ENCODE assay signal across 19 mouse cellular contexts in genomic region chr3:54204386-54204785, GRCm38 (mm10). TPM values are rescaled to one million over a fixed set of nuclear protein-coding genes. Genes with fewer than 3 reads are reported as not detected.
DNase-seq lines count a peak whose midpoint lies in the region; ATAC-seq and TF ChIP-seq lines count a peak whose summit lies in the region.
"Had no signal": no experiment of that assay in that cellular context is flagged by ENCODE, and none has a peak within 500 bp of the region (broad histone marks: within the 10 kb centered on the region; RNA-seq: fewer than 3 reads in every experiment).

No protein-coding gene starts in this region.

- H3K4me1 ChIP-seq in forebrain, postnatal 0 days (ENCODE audit: insufficient read depth) = no peaks in the 10 kb centered on the region
- no peaks in the 10 kb centered on the region for H3K4me1 ChIP-seq in forebrain, embryonic 10.5 days
- no peaks in the 10 kb centered on the region for H3K4me1 ChIP-seq in kidney, embryonic 14.5 days (ENCODE audit: control insufficient read depth, insufficient read depth, low read length)
- H3K4me1 ChIP-seq: embryonic facial prominence, embryonic 12.5 days; liver, embryonic 15.5 days; midbrain, embryonic 10.5 days had no signal

- peak; percentile 86 for ATAC-seq in forebrain, postnatal 0 days
- no peak for ATAC-seq in kidney, embryonic 14.5 days (ENCODE audit: low FRiP score, low TSS enrichment)
- ATAC-seq: hindbrain, embryonic 16.5 days had no signal

- no peak overlapping the region for H3K9ac ChIP-seq in forebrain, postnatal 0 days
- no peak overlapping the region for H3K9ac ChIP-seq in kidney, embryonic 14.5 days (ENCODE audit: low read depth, low read length)
- H3K9ac ChIP-seq: embryonic facial prominence, embryonic 12.5 days; liver, embryonic 15.5 days had no signal

- H3K9me3 ChIP-seq in forebrain, postnatal 0 days (ENCODE audit: low read length) = no peaks in the 10 kb centered on the region
- no peaks in the 10 kb centered on the region for H3K9me3 ChIP-seq in forebrain, embryonic 10.5 days
- H3K9me3 ChIP-seq in kidney, embryonic 14.5 days (ENCODE audit: control insufficient read depth, low read length) = no peaks in the 10 kb centered on the region
- H3K9me3 ChIP-seq: embryonic facial prominence, embryonic 12.5 days; liver, embryonic 15.5 days; midbrain, embryonic 10.5 days had no signal

- WGBS in forebrain, postnatal 0 days = 65% methylated on average over 5 of the region's 5 CpGs
- 89% methylated on average over 5 of the region's 5 CpGs for WGBS in forebrain, embryonic 10.5 days
- WGBS in kidney, embryonic 14.5 days = 61% methylated on average over 5 of the region's 5 CpGs

- H3K27me3 ChIP-seq in forebrain, postnatal 0 days (ENCODE audit: insufficient read depth, low read length) = no peaks in the 10 kb centered on the region
- H3K27me3 ChIP-seq in forebrain, embryonic 10.5 days (ENCODE audit: poor library complexity, severe bottlenecking) = no peaks in the 10 kb centered on the region
- no peaks in the 10 kb centered on the region for H3K27me3 ChIP-seq in kidney, embryonic 14.5 days (ENCODE audit: control insufficient read depth, insufficient read depth, low read length)
- H3K27me3 ChIP-seq: embryonic facial prominence, embryonic 12.5 days; liver, embryonic 15.5 days had no signal

- H3K36me3 ChIP-seq in forebrain, postnatal 0 days (ENCODE audit: insufficient read depth) = no peaks in the 10 kb centered on the region
- H3K36me3 ChIP-seq in forebrain, embryonic 10.5 days (replicated peaks) = no peaks in the 10 kb centered on the region
- no peaks in the 10 kb centered on the region for H3K36me3 ChIP-seq in kidney, embryonic 14.5 days (ENCODE audit: control insufficient read depth, insufficient read depth, low read length)
- H3K36me3 ChIP-seq: embryonic facial prominence, embryonic 12.5 days; liver, embryonic 15.5 days; midbrain, embryonic 10.5 days had no signal

- peak; percentile 65 for DNase-seq in forebrain, postnatal 0 days
- no peak for DNase-seq in forebrain, embryonic 10.5 days (ENCODE audit: extremely low spot score, low spot score)
- peak; percentile 46 to 53 for DNase-seq in layer of hippocampus, adult 8-10 months (ENCODE audit: low spot score in 2 of 2)
- peak; percentile 29 to 32 for DNase-seq in left cerebral cortex, postnatal 10 days (ENCODE audit: extremely low spot score in 1 of 2, low spot score in 2 of 2)
- DNase-seq in right cerebral cortex, postnatal 36 days (ENCODE audit: low spot score in 2 of 2) = peak; percentile 64 to 69
- DNase-seq in neural tube, embryonic 10.5 days (ENCODE audit: extremely low spot score, low spot score) = no peak
- DNase-seq in adrenal gland, adult (ENCODE audit: inconsistent age in 2 of 2, low spot score in 1 of 2) = no peak
- DNase-seq: adrenal gland, postnatal 10 days; cerebellum, postnatal 36 days; heart, adult 11 months; heart, postnatal 10 days; kidney, adult 2 months; lung, postnatal 14 days had no signal

- H3K4me3 ChIP-seq in forebrain, postnatal 0 days (ENCODE audit: low read depth, low read length) = no peak overlapping the region
- no peak overlapping the region for H3K4me3 ChIP-seq in forebrain, embryonic 10.5 days
- no peak overlapping the region for H3K4me3 ChIP-seq in kidney, embryonic 14.5 days (ENCODE audit: low read length)
- H3K4me3 ChIP-seq: embryonic facial prominence, embryonic 12.5 days; liver, embryonic 15.5 days; midbrain, embryonic 10.5 days; myocyte had no signal

- no peak overlapping the region for H3K27ac ChIP-seq in forebrain, postnatal 0 days (ENCODE audit: low read depth, low read length)
- H3K27ac ChIP-seq in forebrain, embryonic 10.5 days = no peak overlapping the region
- H3K27ac ChIP-seq in kidney, embryonic 14.5 days (ENCODE audit: low read depth, low read length) = no peak overlapping the region
- H3K27ac ChIP-seq: embryonic facial prominence, embryonic 12.5 days; liver, embryonic 15.5 days; midbrain, embryonic 10.5 days had no signal

- TF ChIP-seq CTCF in forebrain, postnatal 0 days (IDR thresholded peaks at IDR 0.05; ENCODE audit: low read depth) = no peak

- intact Hi-C loops in left cerebral cortex, postnatal 10 days (cut with DNase I) = no loop called here

- H3K4me2 ChIP-seq in forebrain, postnatal 0 days (ENCODE audit: low read depth) = no peak overlapping the region
- H3K4me2 ChIP-seq in kidney, embryonic 14.5 days (replicated peaks; ENCODE audit: low read depth, low read length) = no peak overlapping the region
- H3K4me2 ChIP-seq: embryonic facial prominence, embryonic 12.5 days; liver, embryonic 15.5 days had no signal

RNA-seq across cellular contexts. Expression of gene Trpc4, which starts 48.6 kb away (rescaled TPM):
- total RNA-seq in forebrain, postnatal 0 days (2014; rRNA removed) = 22.3 and 27.2 TPM in 2 replicates
- polyA plus RNA-seq in forebrain, postnatal 0 days (2015; fragmentation: Nextera tagmentation; extraction: Ambion mirVana) = 11.9 and 15.3 TPM in 2 replicates
- polyA plus RNA-seq in forebrain, embryonic 10.5 days (2016; fragmentation: Nextera tagmentation; extraction: Ambion mirVana) = 0.30 and 0.40 TPM in 2 replicates
- total RNA-seq in layer of hippocampus, adult 8-10 months (2022) = 10 to 100 TPM; 57.6 to 65.6 (median 59.9) TPM
- total RNA-seq in left cerebral cortex, postnatal 10 days (2021) = 10 to 100 TPM; 37.6 to 42.1 TPM
- 0.40 and 0.88 TPM in 2 replicates for polyA plus RNA-seq in kidney, embryonic 14.5 days (2014; fragmentation: Nextera tagmentation; extraction: Ambion mirVana)
- polyA plus RNA-seq: liver, embryonic 15.5 days; myocyte had no signal

Comparison
In these comparisons a context has a peak if more than half of its experiments do, and no peak if none do; other contexts are left out.
1. DNase-seq: peak in forebrain, postnatal 0 days (single experiment), layer of hippocampus, adult 8-10 months (2 of 2), left cerebral cortex, postnatal 10 days (2 of 2) and right cerebral cortex, postnatal 36 days (2 of 2); none in forebrain, embryonic 10.5 days (single experiment), neural tube, embryonic 10.5 days (single experiment) and adrenal gland, adult (0 of 2).